Mouse (Mus musculus) MN1 (cell line): ENCODE data around the gene Cnn1.
"Not testable (repeated sequence)": the region's sequence is repeated elsewhere in the genome, so short reads cannot be mapped to it uniquely, and the experiment has no call there.

Experiments
- DNase-seq: peaks from one replicate; pipeline ENCODE4 v3.0.0-alpha.2; 2016; ENCODE audit warnings: low spot score

The Cnn1 gene

DNA sequence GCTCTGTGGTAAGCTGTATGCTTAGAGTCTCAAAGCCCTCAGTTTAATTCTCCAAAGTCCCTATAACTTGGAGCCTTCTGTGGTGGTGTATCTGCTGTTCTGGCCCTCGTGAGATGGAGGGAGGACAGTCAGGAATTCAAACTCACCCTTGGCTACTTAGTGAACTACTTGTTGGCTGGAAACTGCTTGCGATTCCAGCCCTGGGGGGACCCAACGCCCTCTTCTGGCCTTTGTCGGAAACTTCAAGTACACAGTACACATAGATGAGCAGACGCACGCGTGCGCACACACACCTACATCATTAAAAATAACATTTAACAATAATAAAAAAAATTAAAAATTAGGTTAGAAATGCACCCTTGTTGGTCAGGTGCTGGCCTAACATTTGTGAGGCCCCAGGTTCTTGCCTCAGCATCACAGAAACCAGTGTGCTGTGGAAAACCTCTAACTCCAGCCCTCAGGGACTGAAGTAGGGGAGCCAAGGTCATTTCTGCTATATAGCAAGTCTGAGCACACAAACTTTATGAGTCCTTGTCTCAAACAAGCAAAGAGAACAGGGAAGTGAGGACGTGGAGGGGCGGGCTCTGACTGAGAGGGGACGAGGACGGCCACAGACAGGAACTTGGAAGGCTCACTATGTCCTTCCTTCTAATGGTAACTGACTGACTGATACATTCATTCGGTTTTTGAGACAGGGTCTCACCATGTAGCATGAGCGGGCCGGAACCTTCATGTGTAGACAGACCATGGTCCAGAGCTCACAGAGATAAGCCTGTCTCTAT is 26.4 kb downstream of the Cnn1 start:
- no peak for DNase-seq

DNA sequence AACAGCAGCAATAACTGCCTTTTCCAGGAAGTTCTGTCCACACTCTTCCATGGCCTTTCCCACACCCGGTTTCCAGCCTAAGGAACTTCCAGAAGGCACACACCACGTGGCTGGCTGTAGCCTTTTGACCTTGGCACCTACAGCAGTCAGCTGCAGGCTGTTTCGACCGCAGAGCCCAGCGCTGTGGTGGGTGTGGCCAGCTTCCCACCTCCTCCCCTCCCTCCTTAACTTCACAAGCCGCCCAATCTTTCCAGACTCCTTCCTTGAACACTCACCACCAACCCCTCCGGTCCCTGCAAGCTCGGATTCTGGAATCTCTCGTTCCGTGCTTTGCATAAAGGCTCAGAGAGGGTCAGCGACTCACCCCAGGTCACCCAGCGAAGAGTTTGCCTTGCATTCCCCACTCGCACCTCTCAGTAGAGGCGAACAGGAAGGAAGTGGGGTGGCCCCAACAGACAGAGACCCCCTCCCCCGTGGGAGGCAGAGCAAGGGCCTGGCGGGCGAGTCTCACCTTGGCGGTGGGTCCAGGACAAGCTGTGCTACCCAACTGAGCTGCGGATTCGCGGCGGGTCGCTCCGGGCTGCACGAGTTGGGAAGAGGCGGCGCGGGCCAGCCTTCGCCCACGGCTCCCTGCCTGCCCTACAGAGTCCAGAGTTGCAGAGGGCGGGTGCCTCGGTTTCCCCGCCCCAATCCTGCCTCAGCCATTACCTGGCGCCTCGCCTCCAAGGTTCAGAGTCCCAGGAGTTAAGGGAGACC is 32.4 kb downstream of the Cnn1 start:
- no peak for DNase-seq

DNA sequence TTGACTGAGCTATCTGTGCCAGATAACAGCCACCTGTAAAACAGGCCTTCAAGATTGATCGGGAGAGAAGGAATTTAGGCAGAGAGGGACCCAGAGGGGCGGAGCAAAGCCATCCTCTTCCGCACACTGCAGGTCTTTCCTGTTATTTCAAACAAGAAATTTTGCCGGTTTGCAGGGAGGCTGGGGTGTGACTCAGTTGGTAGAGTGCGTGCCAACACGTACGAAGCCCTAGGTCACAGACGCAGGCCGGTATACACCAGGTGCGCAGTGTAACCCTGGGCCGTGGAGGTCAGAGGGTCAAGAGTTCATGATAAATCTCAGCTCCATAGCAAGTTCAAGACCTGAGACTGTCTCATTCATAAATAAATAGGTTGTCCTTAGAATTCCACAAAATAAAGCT is 33.2 kb downstream of the Cnn1 start:
- no peak for DNase-seq

DNA sequence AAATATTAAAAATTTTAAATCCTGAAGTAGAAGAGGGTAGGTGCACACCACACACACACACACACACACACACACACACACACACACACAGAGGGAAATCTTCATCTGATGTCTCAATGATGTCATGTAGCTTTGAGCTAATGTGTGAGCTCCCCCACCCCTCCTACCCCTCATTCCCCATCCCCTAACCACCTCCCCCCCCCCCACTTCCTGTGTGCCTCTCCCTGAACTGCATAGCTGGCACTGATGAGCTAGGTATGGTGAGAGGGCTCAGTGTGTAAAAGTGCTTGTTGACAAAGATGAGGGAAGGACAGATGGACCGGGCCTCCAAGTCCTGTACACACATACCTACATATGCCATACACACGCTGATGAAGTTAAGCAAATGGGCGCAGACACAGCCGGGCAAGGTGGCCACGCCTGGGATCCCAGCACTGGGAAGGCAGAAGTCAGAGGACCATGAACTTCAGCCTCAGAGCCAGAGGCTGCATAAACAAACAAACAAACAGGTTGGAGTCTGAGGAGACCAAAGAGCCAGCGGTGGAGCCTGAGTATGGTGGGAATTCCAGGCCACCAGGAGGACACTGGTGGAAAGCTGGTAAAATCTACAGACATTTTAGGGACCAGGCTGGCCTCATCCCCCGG is 35.4 kb downstream of the Cnn1 start:
- DNase-seq: no peak

DNA sequence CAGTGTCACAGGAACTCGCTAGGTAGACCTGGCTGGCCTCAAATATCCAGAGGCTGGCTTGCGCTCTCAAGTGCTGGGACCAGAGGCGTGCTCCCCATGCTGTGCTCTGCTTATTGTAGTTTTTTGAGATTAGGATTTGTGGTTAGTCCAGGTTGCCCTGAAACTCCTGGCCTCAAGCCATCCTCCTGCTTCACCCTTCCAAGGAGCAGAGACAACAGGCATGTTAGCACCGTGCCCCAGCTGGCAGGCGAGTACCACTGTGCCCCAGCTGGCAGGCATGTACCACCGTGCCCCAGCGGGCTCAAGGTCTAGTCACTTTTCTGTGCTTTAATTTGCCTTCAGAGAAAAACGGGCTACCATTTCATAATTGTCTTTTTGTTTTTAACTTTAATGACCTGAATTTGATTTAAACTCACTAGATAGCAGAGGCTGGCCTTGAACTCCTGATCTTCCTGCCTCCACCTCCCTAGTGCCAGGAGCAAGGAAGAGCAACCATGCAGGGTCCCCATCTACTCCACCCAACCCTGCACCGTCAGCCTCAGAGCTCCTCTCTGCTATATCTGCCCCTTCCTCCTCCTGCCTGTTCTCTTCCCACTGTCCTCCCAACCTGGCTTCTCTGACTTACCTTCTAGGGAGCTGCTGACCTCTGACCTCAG is 36.1 kb downstream of the Cnn1 start:
- no peak for DNase-seq

DNA sequence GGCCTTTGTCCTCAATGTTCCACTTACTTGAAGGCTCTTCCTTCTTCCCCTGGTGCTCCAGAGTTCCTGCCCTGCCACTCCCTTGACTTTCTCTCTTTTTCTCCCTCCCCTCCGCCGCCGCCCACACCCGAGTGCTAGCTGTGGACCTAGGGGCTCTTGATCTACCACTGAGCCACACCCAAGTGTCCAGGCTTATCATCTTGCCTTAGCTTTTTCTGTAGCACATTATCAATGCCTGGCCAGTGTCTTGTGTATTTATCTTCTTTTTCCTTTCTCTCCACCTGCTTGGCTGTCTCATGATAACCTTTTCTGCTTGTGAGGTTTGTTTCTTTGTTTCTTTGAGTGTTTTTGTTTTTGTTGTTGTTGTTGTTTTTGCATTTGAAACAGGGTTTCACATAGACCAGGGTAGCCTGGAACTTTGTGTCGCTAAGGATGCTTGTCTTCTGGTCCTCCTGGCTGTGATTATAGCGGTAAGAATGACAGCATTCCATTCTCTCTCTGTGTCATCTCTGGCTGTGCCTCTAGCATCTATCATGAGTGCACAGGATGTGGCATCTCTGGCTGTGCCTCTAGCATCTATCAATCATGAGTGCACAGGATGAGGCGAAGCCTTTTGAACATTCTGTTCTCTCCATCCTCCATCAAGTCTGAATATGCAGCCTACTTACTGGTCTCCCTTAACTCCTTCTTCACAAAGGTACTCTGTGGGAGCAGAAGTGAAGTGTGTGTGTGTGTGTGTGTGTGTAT is 36.8 kb downstream of the Cnn1 start, which contains the start of gene Acp5:
Gene Acp5, minus strand, starts transcription at position 68 of the 747 bp plus-strand sequence.
- DNase-seq: no peak

DNA sequence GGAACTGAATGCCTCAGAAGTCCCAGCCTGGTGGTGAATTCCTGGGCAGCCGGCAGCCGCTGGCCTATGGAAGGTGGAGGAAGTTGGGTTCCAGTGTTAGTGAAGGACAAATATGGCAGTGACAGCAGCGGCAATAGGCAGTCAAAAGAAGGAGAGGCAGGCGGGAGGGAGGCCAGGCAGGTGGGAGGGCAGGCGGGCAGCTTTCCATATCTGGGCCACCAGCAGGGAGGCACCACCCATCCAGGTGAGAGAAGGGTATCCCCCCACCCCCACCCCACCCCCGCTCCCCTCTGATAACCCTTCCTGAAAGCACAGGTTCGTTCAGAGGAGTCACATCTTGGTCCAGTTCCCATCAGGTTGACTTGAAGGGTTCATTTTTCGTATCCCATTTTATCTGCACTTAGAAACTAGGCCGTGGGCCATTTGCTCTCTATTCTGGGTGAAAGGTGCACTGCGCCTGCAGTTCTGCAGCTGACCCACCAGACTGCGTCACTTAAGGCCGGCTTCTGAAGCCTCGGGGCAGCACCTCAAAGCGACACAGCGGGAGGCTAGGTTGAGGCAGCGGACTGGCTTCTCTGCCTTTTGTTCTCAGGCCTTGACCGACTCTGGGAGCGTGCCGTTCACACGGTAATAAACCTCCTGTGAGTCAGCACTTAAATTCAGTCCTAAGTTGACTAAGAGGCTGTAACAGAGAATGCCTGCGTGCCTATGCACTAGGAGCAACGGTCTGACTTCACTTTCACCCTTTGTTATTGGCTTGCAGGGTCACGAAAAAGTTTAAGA is 37.9 kb downstream of the Cnn1 start:
- no peak for DNase-seq

DNA sequence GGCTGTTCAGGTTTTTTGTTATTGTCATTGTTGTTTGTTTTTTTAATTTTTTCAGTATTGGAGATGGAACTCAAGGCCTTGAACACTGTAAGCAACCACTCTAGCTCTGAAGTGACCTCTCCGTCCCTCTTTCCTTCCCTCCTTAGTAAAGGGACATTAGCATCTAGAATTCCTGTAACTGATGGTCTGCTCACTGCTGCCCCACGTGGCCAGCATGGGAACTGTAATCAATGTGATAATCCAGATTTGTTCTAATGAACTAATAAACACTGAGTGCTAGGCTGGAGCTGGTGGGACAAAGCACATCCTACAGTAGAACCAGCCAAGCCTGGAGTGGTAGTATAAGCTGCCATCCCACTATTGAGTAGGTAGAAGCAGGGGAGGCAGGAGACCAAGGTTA is 39.5 kb downstream of the Cnn1 start:
- no peak for DNase-seq

DNA sequence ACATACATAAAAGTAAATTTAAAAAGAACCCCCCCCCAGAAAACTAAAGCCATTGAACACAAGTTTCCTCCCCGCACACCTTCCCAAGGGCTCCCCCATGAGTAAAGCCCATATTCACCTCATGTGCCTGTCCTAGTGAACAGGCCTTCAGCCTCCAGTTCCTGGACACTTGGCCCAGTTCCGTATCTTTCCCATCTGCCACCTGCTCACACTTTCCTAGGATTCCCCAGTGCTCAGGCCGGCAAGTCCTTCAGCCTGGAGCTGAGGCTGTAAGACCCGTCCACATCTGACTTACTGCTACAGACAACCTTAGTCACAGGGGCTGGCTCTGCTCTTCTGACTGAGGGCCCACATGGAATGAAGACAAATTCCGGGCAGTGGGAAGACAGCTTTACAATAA is 40.7 kb downstream of the Cnn1 start:
- DNase-seq: no peak

DNA sequence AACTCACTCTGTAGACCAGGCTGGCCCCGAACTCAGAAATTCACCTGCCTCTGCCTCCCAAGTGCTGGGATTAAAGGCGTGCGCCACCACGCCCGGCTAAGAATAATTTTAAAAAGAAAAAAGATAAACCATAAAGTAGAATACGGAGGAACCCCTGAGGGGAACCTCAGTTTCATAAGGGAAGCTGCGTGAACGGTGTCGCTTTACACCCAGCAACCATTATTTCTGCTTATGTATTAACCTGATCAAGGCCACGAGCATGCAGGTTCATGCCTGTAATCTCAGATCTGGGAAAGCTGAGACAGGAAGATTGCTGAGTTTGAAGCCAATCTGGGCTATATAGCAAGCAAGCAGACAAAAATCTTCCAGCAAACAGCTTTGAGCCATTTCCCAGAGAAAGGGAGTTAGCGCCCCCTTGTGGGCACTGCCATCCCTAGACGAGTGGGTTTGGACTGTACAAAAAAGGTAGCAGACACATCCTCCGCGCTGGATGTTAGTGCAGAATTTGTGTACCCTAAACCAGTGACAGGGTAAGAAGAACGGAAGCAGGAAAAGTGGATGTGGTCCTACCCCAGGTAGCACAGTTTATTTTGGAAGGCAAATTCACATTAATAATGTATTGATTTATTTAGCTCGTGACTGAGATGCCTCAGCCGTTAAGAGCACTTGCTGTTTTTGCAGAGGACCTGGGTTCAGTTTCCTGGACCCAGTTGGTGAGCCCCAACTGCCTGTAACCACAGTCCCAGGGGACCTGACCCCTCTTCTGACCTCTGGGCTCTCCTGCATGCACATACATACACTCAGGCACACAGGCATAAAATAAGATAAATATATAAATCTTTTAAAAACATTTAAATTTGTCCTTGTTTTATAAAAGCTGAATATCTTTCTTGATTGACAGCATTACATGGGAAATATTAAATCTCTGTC is 44.4 kb downstream of the Cnn1 start:
- peak; percentile 70 for DNase-seq

DNA sequence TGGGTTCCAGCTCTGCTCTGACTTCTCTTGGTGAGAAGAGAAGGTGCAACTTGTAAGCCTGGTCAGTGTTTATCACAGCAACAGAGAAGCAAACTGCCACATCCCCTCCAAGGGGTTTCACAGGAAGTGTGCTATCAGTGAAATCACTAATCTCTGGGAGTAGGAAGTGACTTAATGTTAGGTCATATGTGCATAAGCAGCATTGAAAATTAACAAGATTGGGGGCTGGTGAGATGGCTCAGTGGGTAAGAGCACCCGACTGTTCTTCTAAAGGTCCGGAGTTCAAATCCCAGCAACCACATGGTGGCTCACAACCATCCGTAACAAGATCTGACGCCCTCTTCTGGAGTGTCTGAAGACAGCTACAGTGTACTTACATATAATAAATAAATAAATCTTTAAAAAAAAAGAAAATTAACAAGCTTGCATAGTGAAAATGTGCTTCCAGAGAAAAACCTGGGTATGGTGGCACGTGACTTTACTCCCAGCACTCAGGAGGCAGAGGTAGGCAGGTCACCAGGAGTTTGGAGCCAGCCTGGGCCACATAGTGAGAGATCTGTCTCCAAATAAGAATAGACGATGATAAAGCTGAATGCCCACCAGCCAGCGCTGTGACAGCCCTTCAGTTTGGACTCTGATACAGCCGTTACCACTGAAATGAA is 45.4 kb downstream of the Cnn1 start:
- DNase-seq: no peak

DNA sequence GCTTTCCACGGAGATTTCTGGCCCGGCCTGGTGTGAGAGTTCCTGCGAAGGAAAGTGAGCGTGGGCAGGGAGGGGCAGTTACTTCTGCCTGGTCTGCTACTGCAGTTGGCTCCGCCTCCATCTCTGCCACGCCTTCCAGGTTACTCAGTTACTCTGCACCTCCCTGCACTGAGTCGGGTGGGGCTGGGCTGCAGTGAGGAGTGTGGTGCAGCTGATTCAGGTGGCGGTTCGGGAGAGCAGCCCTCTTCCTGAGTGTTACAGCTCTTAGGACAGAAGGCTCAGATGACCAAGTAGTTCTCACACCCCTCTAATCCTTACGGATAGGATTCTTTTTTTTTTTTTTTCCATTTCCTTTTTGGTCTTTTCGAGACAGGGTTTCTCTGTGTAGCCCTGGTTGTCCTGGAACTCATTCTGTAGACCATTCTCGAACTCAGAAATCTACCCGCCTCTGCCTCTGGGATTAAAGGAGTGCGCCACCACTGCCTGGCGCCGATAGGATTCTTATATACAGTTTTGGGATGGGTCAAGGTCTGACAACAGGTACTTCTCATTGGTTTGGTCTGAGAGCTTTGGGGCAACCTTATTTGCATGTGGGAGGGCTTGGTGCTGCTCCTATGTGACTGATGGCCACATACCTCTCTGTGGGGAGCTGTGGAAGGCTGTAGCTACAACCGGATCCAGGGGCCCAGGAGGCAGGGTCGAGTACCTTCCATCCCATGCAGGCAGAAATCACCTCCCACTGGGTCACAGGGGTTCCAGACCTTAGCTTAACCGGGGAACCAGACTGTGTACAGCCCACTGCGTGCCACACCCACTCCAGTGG is 50.6 kb downstream of the Cnn1 start:
- no peak for DNase-seq

DNA sequence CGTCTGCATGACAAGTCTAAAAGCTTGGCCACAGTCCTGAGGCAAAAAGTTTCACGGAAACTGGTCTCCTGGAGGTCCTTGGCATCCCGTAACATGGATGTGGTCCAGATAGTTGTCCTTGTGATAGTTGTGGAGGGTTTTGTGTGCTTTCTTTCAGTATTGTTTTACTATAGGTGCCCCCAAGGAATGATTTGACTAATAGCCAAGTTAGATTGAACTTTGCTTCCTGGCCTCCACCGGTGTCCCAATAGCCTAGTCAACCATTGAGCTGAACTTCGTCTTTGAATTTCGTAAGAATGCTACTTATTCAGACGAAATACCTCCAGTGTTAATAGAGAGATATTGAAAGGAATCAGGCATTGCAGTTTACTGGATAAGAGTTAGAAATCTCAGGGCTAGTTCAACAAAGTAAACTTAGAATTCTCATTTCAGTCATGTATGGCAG is 51.3 kb downstream of the Cnn1 start:
- DNase-seq: not testable (repeated sequence)

DNA sequence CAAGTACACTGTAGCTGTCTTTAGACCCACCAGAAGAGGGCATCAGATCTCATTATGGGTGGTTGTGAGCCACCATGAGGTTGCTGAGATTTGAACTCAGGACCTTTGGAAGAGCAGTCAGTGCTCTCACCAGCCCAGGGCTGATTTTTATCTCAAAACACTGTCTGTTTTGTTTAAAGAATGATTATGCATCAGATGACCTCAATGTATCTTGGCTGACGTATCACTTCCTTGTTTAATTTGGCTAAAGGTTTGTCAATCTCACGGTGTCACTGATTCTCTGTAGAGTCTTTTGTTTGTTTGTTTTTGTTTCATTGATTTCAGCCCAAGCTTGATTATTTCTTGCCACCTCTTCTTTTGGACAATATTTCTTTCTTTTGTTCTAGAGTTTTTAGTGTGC is 51.9 kb downstream of the Cnn1 start:
- DNase-seq: no peak

DNA sequence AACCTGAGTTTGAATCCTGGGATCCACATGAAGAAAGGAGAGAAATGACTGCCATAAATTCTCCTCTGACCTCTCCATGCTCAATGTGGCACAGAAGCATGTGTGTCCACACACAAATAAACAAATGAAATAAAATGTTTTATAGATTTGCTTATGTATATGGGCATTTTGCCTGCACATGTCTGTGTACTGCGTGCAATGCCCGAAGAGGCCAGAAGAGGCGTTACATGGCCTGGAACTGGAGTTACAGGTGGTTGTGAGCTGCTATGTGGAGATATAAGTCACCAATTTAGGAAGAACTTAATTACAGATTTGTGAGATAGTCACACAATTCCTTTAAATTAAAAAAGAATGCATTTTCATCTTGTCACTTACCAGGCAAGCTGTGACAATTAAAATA is 54.8 kb downstream of the Cnn1 start:
- DNase-seq: no peak

DNA sequence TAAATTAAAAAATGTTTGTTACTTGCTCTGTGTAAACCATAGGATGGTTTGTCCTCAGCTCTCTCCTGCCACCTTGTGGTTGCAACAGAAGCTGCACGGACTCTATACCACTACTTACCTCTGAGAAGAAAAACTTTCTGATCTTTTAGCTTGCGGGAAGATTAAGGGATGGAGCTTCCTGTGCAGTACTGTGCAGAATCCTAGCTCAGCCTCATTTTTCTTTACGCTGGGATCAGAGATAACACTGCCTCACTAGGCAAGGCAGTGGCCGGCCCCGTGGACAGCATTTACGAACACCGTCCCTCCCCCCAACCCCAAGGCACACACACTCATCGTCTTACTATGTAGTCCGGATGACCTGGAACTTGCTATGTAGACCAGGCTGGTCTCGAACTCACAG is 56.6 kb downstream of the Cnn1 start:
- DNase-seq: peak; percentile 68

DNA sequence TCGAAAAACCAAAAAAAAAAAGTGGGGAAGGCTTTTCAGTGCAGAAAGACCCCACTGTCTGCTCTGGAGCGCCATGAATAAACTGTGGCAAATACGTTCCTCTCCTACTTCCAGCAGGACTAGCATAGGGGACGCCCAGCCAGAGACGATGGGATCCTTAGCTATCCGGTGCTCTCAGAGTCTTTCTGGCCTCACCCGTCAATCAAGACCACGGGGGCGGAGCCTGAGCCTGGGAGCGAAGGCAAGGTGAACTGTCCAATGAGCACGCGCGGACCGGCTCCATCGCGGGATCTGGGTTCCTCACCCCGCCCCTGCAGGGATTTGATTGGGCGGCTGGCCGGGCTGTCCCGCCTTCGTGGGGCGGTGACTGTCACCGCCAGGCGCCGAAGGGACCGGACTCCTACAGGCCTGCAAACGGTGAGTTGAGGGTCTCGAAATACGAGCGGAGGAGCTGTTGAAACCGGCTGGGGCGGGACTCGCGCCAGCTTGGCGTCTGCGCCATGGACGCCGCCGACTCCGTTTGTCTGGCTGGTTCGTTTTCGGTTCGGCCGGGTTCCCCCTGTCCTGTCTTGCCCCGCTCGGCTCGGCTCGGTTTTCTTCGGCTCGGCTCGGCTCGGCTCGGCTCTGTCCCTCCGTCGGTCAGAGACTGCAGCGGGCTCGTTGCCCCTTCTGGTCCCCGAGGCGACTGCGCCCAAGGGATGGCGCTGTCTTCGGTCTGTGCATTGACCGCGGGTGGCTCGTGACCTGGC is 57.7 kb downstream of the Cnn1 start, which contains the start of gene Pigyl:
Gene Pigyl, plus strand, starts transcription at position 350 of the 749 bp plus-strand sequence.
- peak; percentile 95 for DNase-seq
